Mouse (Mus musculus) E14TG2a.4 (cell line): ENCODE results near the gene Slc43a2.

Experiments used
- H3K27me3 ChIP-seq: 2 replicates; pipeline ENCODE4 v1.6.1; 2014; ENCODE audit warnings: low read length, control low read depth; ENCODE audit not compliant: insufficient read depth
- H3K36me3 ChIP-seq: 2 replicates; pipeline ENCODE4 v1.6.1; 2014; ENCODE audit warnings: low read length, control low read depth; ENCODE audit not compliant: insufficient read depth
- H3K4me1 ChIP-seq: replicated peaks from 2 replicates; pipeline ENCODE4 v1.6.1; 2014; ENCODE audit warnings: low read depth, low read length, control low read depth
- H3K4me3 ChIP-seq: replicated peaks from 2 replicates; pipeline ENCODE4 v1.5.1; 2014; ENCODE audit warnings: mild to moderate bottlenecking, low read length
- H3K9me3 ChIP-seq: 2 replicates; pipeline ENCODE4 v1.6.1; 2014; ENCODE audit warnings: low read length, control low read depth
- CTCF ChIP-seq: conservative IDR thresholded peaks from 2 replicates; pipeline ENCODE4 v1.5.1; 2014; ENCODE audit warnings: low read length
- NANOG ChIP-seq: IDR thresholded peaks from 2 replicates; pipeline ENCODE4 v1.6.1; 2014; ENCODE audit warnings: borderline replicate concordance, low read length, mixed read lengths
- POU5F1 ChIP-seq: IDR thresholded peaks from 2 replicates; pipeline ENCODE4 v1.6.1; 2014; ENCODE audit warnings: low read length, borderline replicate concordance

Slc43a2 gene

DNA sequence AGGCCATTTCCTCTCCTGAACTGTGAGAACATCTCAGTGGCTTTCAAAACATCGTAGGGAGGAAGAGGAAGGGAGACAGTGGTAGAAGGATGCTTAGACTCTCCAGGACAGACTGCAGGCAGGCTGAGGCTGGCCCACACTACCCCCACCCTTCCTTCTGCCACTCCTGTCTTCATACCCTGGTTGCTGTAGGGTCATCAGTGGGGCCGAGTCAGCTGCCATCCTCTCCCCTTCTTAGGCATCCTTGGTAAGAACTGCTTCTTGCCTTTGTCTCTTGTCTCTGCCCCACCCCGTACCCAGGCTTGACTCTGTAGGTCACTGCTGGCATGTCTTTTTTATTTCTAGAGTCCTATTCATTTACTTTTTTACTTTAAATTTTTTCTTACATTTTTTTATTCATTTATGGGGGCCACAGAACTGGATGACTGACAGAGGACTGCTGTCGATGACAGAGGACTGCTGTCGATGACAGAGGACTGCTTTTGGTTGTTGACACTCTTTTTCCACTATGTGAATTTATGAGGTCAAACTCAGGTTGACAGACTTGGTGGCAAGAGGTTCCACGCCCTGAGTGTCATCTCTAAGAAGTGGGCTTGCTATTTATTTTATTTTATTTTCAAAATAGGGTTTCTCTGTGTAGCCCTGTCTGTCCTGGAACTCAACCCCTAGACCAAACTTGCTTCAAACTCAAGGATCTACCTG, 2.0 kb downstream of the Slc43a2 start:
- Histone ChIP-seq H3K27me3 (peaks cover 11% of the 10 kb centered on the region; the same call in 1 of the 2 replicates), H3K4me1 (peaks cover 70% of the 10 kb centered on the region), H3K4me3 (no peak overlapping the region; the same call in 1 of the 2 replicates), H3K36me3 (0 out of 2 replicates have a peak, but pooled peaks cover 16% of the 10 kb centered on the region), H3K9me3 (no peaks in the 10 kb centered on the region)
- TF ChIP-seq NANOG (no peak), POU5F1 (no peak), CTCF (no peak)

DNA sequence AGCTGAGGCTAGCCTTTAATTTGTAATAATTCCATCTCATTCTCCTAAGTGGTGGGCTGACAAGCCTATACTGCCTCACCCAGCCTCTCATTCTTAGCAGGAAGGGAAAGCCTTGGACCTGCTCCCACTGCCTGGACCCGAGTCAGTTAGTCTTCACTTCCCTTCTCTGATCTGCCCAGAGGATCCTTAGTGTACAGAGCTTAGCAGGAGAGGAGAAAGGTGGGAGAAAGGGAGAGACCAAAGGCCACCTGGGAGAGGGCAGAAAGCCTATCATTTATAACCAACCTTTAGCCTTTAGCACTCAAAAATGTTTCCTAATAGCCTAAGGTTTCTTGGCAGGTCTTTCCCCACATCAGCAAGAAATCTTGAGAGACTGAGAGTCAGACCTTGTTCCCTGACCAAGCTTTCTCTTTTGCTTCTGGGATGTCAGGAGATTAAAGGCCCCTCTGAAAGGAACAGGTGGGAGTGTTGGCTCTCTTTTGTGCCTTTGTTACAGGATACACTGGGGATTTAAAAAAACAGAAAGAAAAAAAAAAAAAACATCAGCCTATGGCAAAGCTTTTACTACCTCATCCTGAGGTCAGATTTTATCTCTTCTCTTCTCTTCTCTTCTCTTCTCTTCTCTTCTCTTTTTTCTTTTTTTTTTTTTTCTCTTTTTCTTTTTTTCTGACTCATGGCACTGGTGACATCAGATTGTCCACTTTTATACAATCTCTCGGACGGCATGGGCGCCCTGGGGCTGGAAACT, 3.0 kb downstream of the Slc43a2 start:
- no peak for TF ChIP-seq CTCF
- TF ChIP-seq NANOG, result no peak
- TF ChIP-seq POU5F1, result no peak
- no peak overlapping the region for H3K4me3 ChIP-seq
- peaks cover 68% of the 10 kb centered on the region for H3K4me1 ChIP-seq
- H3K27me3 ChIP-seq, result peaks cover 11% of the 10 kb centered on the region; the same call in 1 of the 2 replicates
- H3K36me3 ChIP-seq, result 0 out of 2 replicates have a peak, but pooled peaks cover 16% of the 10 kb centered on the region
- H3K9me3 ChIP-seq, result no peaks in the 10 kb centered on the region

DNA sequence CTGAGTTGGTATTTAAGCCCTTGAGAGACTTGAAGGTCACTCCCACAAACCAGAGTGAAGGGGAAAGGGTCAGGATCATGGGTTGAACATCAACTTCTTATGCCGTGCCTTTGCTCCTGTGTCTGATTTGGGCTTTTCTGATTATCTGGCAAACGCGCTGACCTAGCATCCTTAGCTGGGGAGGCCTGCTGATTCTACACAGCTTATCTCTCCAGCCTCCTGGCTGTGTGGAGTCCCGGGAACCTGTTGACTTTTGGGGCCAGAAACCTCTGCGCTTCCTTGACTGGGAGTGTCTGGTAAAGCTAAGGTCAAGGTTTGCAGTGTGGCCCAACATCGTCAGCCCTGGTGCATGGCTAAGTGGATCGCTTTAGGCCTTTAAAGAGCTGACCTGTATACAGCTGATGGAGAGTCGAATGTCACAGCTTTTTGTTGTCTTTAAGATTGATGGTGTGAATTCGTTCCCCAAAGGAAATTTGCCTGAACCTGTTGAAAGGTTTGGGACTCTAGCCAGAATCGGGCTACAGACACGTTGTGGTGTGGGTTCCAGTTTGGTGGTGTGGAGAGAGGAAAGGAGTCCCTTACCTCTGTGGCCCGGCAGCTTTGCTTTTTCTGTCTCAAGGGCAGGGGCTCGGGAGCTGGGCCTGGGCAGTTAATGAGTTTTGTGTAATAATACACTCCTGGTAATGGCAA, 3.8 kb downstream of the Slc43a2 start:
- 0 out of 2 replicates have a peak, but pooled peaks cover 16% of the 10 kb centered on the region for H3K36me3 ChIP-seq
- no peak overlapping the region for H3K4me3 ChIP-seq
- no peak for TF ChIP-seq NANOG
- no peak for TF ChIP-seq POU5F1
- H3K9me3 ChIP-seq, result no peaks in the 10 kb centered on the region
- peaks cover 11% of the 10 kb centered on the region; the same call in 1 of the 2 replicates for H3K27me3 ChIP-seq
- peaks cover 65% of the 10 kb centered on the region for H3K4me1 ChIP-seq

DNA sequence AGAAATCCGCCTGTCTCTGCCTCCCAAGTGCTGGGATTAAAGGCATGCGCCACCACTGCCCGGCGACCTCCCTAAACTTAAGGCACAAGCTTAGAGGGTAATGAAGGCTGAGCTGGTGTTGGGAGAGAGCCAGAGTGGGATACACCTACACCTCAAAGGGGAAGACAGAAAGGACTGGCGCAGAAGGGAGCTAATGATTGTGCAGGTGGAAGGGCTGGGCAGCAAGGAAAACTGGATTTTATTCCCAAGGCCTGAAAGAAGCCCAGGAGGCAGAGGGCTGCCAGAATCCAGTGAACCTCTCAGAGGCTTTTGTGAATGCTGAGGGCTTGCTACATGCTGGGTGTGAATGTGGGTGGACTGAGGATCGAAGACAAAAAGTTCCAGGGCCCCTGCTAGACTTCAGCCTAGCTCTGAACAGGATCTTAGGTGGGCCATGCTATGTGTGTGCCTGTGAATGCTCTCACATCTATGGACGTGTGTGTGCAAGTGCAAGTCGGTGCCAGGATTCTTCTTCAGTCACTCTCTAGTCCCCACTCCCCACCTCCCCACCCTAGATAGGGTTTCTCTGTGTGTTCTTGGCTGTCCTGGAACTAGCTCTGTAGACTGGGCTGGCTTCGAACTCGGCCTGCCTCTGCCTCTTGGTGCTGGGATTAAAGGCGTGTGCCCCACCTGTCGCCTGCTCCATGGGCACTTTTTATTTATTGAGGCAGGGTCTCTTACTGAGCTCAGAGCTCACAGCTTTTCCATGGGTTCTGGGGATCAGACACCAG, 4.9 kb downstream of the Slc43a2 start:
- H3K36me3 ChIP-seq, result 0 out of 2 replicates have a peak, but pooled peaks cover 16% of the 10 kb centered on the region
- H3K4me3 ChIP-seq, result no peak overlapping the region
- H3K27me3 ChIP-seq, result 0 out of 2 replicates have a peak, but pooled peaks cover 6% of the 10 kb centered on the region
- no peak for TF ChIP-seq CTCF
- no peak for TF ChIP-seq NANOG
- no peak for TF ChIP-seq POU5F1
- H3K9me3 ChIP-seq, result peaks cover 5% of the 10 kb centered on the region
- peaks cover 66% of the 10 kb centered on the region for H3K4me1 ChIP-seq

DNA sequence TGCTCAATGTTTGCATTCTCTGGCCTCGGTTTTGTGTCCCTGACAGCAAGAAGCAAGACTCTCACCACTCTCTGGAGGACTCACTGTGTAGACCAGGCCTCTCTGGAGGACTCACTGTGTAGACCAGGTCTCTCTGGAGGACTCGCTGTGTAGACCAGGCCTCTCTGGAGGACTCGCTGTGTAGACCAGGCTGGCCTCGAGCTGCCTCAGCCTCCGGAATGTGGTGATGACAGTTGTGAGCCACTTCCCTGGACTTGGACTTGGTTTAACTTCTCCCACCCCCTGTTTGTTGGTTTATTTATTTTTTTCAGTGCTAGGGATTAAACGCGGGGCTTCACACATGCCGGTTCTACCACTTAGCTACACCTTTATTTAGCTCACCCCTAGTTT, 5.5 kb downstream of the Slc43a2 start:
- 0 out of 2 replicates have a peak, but pooled peaks cover 16% of the 10 kb centered on the region for H3K36me3 ChIP-seq
- no peak overlapping the region for H3K4me3 ChIP-seq
- H3K4me1 ChIP-seq, result peaks cover 66% of the 10 kb centered on the region
- H3K27me3 ChIP-seq, result 0 out of 2 replicates have a peak, but pooled peaks cover 6% of the 10 kb centered on the region
- no peak for TF ChIP-seq CTCF
- TF ChIP-seq NANOG, result no peak
- TF ChIP-seq POU5F1, result no peak
- H3K9me3 ChIP-seq, result peaks cover 9% of the 10 kb centered on the region

DNA sequence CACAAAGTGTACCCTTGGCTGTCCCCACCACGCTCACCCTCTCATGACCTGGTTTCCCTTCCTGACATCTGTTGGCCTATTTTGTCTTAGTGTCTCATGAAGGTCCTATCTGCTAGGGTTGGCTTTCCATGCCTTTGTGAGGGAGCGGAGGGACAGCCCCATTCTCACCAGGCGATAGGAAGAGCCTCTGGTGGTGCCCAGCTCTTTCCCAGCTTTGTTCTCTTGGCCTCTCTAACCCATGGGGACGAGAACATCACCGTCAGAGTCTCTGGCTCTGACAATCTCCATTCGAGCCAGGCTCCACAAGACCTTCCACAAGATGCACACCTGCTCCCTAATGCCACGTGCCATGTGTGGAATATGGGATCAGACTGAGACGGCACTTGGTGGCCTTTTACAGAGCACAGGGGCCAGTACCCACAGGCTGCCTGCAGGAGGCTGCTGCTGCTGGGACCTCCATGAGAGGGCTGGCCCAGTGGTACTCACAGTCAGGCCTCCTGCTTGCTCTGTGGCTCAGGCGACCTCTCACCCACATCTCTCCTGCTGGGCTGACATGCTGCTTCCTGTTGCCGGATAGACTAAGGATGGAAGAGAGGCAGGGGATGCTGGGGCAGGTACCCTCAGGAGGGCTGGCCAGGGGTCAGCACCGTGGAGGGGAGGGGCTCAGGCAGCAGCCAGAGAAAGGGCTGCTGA, 6.1 kb downstream of the Slc43a2 start:
- peaks cover 61% of the 10 kb centered on the region for H3K4me1 ChIP-seq
- no peak for TF ChIP-seq POU5F1
- TF ChIP-seq CTCF, result no peak
- no peak for TF ChIP-seq NANOG
- H3K27me3 ChIP-seq, result 0 out of 2 replicates have a peak, but pooled peaks cover 6% of the 10 kb centered on the region
- no peak overlapping the region for H3K4me3 ChIP-seq
- 0 out of 2 replicates have a peak, but pooled peaks cover 16% of the 10 kb centered on the region for H3K36me3 ChIP-seq
- peaks cover 9% of the 10 kb centered on the region for H3K9me3 ChIP-seq

DNA sequence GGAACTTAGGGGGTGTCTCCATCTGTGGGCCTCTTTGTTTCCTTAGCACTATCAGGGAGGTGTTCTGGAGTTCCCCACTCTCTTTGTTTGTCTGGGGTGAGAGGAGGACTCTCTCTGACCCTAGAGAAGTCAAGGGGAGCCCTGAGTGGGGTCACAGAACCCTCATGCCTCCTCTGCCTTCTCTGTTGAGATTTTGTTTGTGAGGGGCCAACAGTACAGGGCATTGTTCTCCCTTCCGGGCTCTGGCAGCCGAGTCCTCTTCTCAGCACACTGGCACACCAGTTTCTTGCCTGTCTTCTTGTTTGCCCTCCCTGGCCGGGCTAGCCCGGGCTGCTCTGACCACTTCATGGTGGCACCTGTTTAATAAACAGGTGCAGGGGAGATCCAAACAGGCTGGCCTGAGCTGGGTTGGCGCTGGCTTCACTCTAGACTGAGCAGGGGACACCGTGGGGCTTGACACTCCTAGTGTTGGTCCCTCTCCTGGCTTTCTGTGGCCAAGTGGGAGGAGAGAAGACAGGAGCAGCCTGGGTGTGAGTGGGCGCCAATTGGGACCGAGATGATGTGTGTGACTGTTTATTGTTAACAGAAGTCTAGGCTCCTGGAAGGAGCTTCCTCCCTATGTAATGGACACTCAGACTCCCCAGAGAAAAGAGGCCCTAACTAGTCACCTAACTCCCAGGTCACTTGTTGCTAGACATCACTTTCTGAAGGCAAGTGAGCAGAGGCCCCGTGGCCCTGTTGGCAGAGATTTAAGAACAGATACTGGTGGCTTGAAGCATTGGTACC, 6.9 kb downstream of the Slc43a2 start:
- Histone ChIP-seq H3K9me3 (peaks cover 9% of the 10 kb centered on the region), H3K27me3 (0 out of 2 replicates have a peak, but pooled peaks cover 2% of the 10 kb centered on the region), H3K4me1 (peaks cover 53% of the 10 kb centered on the region), H3K36me3 (peaks cover 21% of the 10 kb centered on the region), H3K4me3 (no peak overlapping the region)
- no peak for TF ChIP-seq POU5F1
- no peak for TF ChIP-seq CTCF
- no peak for TF ChIP-seq NANOG
